Mouse (Mus musculus): ENCODE results near the gene Apold1. TPM values are rescaled to one million over a fixed set of nuclear protein-coding genes. Genes with fewer than 3 reads are reported as not detected.

Gene Apold1
- total RNA-seq, 1 experiment from 2014 or later = 0.38 TPM

DNA sequence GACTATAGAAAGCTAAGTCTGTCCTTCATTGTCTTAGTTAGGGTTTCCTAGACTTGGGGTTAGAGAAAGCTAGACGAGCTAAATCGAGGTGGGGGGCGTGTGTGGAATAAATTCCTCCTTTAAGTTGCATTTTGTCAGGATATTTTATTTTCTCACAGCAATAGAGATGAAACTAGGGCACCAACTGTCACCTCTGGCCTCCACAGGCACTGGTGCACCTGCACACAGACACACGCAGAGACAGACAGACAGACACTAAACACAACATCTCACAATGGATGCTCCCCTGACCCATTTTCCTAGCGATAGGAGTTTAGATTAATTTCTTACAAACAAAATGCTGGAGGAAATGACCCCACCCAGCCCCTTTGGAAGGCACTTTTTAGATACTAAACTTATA is 14.8 kb upstream of the Apold1 start:
- no peak for ATAC-seq (replicated peaks; ENCODE audit: insufficient number of reproducible peaks, low FRiP score, low TSS enrichment, poor library complexity, severe bottlenecking)

DNA sequence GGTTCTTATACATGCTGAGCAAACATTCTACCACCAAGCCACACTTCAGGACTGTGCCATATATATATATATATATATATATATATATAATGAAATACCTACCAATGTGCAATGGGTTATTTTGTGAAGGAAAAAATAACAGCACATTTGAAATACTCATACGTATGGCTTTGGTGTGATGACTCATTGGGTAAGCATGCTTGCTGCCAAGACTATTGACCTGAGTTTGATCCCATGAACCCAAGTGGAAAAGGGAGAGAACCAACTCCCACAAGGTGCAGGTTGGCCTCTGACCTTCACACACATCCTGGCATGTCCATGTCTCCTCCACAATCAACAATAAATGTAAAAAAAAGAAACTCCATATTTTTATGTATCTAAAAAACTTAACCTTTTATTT is 13.2 kb upstream of the Apold1 start:
- no peak for ATAC-seq (replicated peaks; ENCODE audit: insufficient number of reproducible peaks, low FRiP score, low TSS enrichment, poor library complexity, severe bottlenecking)

- ATAC-seq (replicated peaks; ENCODE audit: insufficient number of reproducible peaks, low FRiP score, low TSS enrichment, poor library complexity, severe bottlenecking) = no peak
These were observed 12.0 kb upstream of the Apold1 start for GRCm38 (mm10) chr6:134969498-134969897.

DNA sequence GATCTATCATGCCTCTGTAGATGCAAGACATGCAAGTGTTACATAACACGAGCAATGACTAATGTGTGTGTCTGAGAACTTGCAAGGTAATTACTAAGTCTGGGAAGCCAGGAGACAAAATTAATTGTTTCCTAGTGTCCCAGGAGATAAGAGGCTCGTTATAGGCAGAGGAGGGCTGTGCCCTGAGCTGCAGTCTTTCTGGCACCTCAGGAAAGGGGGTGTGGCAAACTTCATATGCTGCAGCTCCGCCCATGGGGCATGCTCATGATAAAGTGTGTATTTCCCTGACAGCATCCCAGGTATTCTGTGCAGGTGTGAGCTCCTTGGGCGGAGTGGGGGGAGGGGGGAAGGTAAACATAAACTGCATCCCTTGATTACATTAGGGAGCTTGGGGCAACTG is 9.4 kb upstream of the Apold1 start:
- ATAC-seq (replicated peaks; ENCODE audit: insufficient number of reproducible peaks, low FRiP score, low TSS enrichment, poor library complexity, severe bottlenecking) = no peak

DNA sequence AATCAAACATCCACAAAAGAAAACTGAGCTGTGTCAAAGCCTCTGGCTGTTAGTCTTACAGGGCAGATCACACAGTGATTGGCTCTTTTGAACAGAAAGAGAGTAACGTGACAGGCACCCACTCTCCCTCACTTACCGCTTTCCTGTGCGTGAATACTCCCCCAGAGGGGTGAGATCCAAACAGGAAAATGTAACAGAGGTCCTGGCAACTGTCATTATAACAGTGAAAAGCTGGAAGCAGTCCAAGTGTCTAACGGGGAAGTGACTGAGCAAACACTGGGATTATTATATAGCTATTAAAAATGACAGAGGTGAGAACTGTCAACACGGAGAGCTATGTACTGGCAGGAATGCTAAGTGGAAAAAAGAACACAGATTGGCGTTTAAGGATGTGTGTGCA is 4.9 kb upstream of the Apold1 start:
- ATAC-seq (replicated peaks; ENCODE audit: insufficient number of reproducible peaks, low FRiP score, low TSS enrichment, poor library complexity, severe bottlenecking) = no peak

- ATAC-seq (replicated peaks; ENCODE audit: insufficient number of reproducible peaks, low FRiP score, low TSS enrichment, poor library complexity, severe bottlenecking) = peak; percentile 78
These were observed 2.2 kb downstream of the Apold1 start for GRCm38 (mm10) chr6:134983529-134984370.

DNA sequence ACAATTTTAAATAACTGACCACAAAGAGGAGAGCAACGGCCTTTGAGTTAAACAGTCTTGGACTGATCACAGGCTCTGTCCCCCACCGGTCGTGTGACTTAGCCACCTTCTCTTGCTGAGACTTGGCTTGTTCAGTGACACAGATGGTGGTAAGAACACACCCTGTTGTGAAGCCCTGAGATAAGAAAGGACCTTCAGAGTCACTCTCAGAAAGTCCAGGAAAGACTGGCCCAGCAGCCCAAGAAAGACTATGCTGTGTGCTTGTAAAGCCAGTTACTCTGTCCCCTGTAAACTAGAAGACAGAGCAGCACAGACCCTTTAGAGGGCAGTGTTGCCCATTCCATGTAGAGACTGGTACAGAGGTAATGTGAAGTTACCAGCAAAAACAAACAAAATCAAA is 3.2 kb downstream of the Apold1 start:
- no peak for ATAC-seq (replicated peaks; ENCODE audit: insufficient number of reproducible peaks, low FRiP score, low TSS enrichment, poor library complexity, severe bottlenecking)

DNA sequence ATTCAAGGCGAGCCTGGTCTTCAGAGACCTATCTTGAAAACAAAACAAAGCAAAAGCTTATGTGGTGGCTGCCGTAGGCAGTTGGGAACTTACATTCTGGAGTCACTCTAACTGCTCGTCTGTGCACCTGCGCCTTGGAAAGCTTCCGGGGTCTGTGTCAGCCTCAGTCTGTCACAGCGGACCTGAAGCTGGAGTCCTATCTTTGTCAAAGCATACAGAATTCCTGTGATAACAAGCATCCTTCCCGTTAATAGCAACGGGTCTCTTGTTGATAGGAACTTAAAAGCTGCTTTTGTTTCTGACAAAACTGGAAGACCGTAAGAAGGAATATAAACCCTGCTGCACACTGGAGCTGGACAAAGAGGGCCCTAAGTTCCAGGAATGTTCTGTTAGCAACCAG is 6.9 kb downstream of the Apold1 start:
- no peak for ATAC-seq (replicated peaks; ENCODE audit: insufficient number of reproducible peaks, low FRiP score, low TSS enrichment, poor library complexity, severe bottlenecking)

DNA sequence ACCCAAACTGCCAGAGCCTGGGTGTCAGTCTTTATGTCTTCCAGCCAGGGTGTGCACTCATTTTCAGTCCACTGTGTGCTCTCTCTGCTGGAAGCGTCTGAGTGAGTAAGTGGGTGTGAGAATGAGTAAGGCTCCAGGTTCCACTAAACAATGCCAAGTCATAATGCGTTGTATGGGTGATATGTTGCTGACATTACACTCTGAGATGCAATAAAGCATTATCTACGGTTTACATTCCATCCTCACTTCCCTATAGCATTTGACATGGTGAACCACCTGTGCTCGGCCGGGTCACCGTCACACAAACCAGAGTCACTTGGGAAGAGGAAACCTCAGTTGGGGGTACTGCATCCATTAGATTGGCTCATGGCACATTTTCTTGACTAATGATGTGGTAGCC is 9.2 kb downstream of the Apold1 start:
- ATAC-seq (replicated peaks; ENCODE audit: insufficient number of reproducible peaks, low FRiP score, low TSS enrichment, poor library complexity, severe bottlenecking) = no peak

GRCm38 (mm10) chr6:134994031-134994651 is 12.6 kb downstream of the Apold1 start:
- no peak for ATAC-seq (replicated peaks; ENCODE audit: insufficient number of reproducible peaks, low FRiP score, low TSS enrichment, poor library complexity, severe bottlenecking)

GRCm38 (mm10) chr6:134994985-134995384 is 13.5 kb downstream of the Apold1 start:
- ATAC-seq (replicated peaks; ENCODE audit: insufficient number of reproducible peaks, low FRiP score, low TSS enrichment, poor library complexity, severe bottlenecking) = no peak

- ATAC-seq (replicated peaks; ENCODE audit: insufficient number of reproducible peaks, low FRiP score, low TSS enrichment, poor library complexity, severe bottlenecking) = no peak
These were observed 15.4 kb downstream of the Apold1 start for GRCm38 (mm10) chr6:134996918-134997317.

- ATAC-seq (replicated peaks; ENCODE audit: insufficient number of reproducible peaks, low FRiP score, low TSS enrichment, poor library complexity, severe bottlenecking) = no peak
These were observed 16.6 kb downstream of the Apold1 start for GRCm38 (mm10) chr6:134998076-134998475.

- no peak for ATAC-seq (replicated peaks; ENCODE audit: insufficient number of reproducible peaks, low FRiP score, low TSS enrichment, poor library complexity, severe bottlenecking)
These were observed 17.3 kb downstream of the Apold1 start for GRCm38 (mm10) chr6:134998781-134999180.

DNA sequence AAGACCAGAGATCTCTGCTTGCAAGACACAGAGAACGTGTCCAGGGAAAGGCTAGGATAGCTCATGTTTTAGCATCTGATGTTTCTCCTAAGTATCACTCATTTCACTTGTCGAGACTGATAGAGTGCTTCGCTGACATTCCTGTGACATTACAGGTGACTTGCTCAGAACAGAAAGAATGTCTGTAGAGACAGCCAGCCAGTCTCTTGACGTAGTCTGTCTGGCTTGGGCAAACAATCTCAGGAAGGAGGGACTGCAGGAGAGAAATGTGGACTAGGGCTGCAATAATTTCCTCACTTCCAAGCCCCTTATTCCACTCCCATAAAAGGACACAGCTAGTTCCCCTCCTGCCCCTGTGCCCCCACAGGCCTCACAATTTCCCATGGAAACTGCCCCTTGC is 18.8 kb downstream of the Apold1 start:
- ATAC-seq (replicated peaks; ENCODE audit: insufficient number of reproducible peaks, low FRiP score, low TSS enrichment, poor library complexity, severe bottlenecking) = no peak

- no peak for ATAC-seq (replicated peaks; ENCODE audit: insufficient number of reproducible peaks, low FRiP score, low TSS enrichment, poor library complexity, severe bottlenecking)
These were observed 20.5 kb downstream of the Apold1 start for GRCm38 (mm10) chr6:135001991-135002390.

DNA sequence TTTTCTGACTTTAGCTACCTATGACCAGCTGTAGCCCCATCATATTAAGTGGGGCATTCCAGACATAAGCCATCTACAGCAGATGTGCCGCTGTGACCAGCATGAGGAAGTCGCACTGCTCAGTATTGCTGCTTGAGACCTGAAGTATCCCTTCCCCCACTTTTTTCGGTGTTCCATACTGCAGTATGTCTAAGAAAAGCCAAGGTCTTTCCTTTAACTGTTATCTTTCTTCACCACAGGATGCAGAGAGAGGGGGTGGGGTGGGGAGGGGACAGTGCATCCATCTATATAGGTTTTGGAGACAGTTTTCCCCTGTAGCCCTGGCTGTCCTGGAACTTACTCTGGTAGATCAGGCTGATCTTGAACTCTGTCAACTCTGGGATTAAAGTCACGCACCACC is 24.9 kb downstream of the Apold1 start:
- ATAC-seq (replicated peaks; ENCODE audit: insufficient number of reproducible peaks, low FRiP score, low TSS enrichment, poor library complexity, severe bottlenecking) = no peak

- ATAC-seq (replicated peaks; ENCODE audit: insufficient number of reproducible peaks, low FRiP score, low TSS enrichment, poor library complexity, severe bottlenecking) = peak; percentile 99
These were observed 29.7 kb downstream of the Apold1 start, which contains the start of gene Ddx47 for GRCm38 (mm10) chr6:135011048-135011733. Gene Ddx47, plus strand, starts transcription at chr6:135011612.

- 0 out of 2 replicates have a peak, but pooled peaks have one; percentile 1 for ATAC-seq (replicated peaks; ENCODE audit: insufficient number of reproducible peaks, low FRiP score, low TSS enrichment, poor library complexity, severe bottlenecking)
These were observed 30.2 kb downstream of the Apold1 start for GRCm38 (mm10) chr6:135011734-135012116.

- no peak for ATAC-seq (replicated peaks; ENCODE audit: insufficient number of reproducible peaks, low FRiP score, low TSS enrichment, poor library complexity, severe bottlenecking)
These were observed 35.7 kb downstream of the Apold1 start for GRCm38 (mm10) chr6:135017211-135017610.

All from monocyte, adult 5-6 weeks (primary cell).